Mouse (Mus musculus) T-helper 2 cell (primary cell): Measurements from ENCODE around the gene Pik3r3.
"Not testable (repeated sequence)": the region's sequence is repeated elsewhere in the genome, so short reads cannot be mapped to it uniquely, and the experiment has no call there.

Source experiments
- in situ Hi-C: fragments of 300-600 bp; cut with MboI, MseI; formaldehyde crosslinking; loops from one replicate; pipeline ENCODE4 v1.15.1; 2025; ENCODE audit warnings: high pct_unique_total_duplicates

Gene Pik3r3

GRCm38 (mm10) chr4:116221140-116221851, at the start of gene Pik3r3:
Gene Pik3r3, plus strand, starts transcription at chr4:116221618.
- in situ Hi-C loops: no loop called here

GRCm38 (mm10) chr4:116173072-116173471, 48.3 kb upstream of the Pik3r3 start, which contains the start of the genes 1700042G07Rik and Gm49337:
Gene 1700042G07Rik, plus strand, starts transcription at chr4:116173372.
Gene Gm49337, plus strand, starts transcription at chr4:116173384.
- in situ Hi-C loops: no loop called here

- in situ Hi-C loops: no loop called here
Measured at GRCm38 (mm10) chr4:116173752-116174151, 47.7 kb upstream of the Pik3r3 start.

- in situ Hi-C loops: no loop called here
Measured at GRCm38 (mm10) chr4:116174466-116175116, 46.8 kb upstream of the Pik3r3 start.

GRCm38 (mm10) chr4:116175136-116175535, 46.3 kb upstream of the Pik3r3 start:
- in situ Hi-C loops: no loop called here

GRCm38 (mm10) chr4:116175711-116176542, 45.5 kb upstream of the Pik3r3 start:
- in situ Hi-C loops: no loop called here

- in situ Hi-C loops: no loop called here
Measured at GRCm38 (mm10) chr4:116176543-116176988, 44.9 kb upstream of the Pik3r3 start.

GRCm38 (mm10) chr4:116177140-116177539, 44.3 kb upstream of the Pik3r3 start:
- in situ Hi-C loops: no loop called here

GRCm38 (mm10) chr4:116182079-116182478, 39.3 kb upstream of the Pik3r3 start:
- in situ Hi-C loops: no loop called here

GRCm38 (mm10) chr4:116182745-116183144, 38.7 kb upstream of the Pik3r3 start:
- in situ Hi-C loops: no loop called here

- in situ Hi-C loops: no loop called here
Measured at GRCm38 (mm10) chr4:116185083-116185482, 36.3 kb upstream of the Pik3r3 start.

- in situ Hi-C loops: no loop called here
Measured at GRCm38 (mm10) chr4:116192286-116192835, 29.1 kb upstream of the Pik3r3 start.

GRCm38 (mm10) chr4:116193583-116194383, 27.6 kb upstream of the Pik3r3 start:
- in situ Hi-C loops: no loop called here

- in situ Hi-C loops: no loop called here
Measured at GRCm38 (mm10) chr4:116198422-116198821, 23.0 kb upstream of the Pik3r3 start.

- in situ Hi-C loops: no loop called here
Measured at GRCm38 (mm10) chr4:116204422-116204821, 17.0 kb upstream of the Pik3r3 start.

- in situ Hi-C loops: no loop called here
Measured at GRCm38 (mm10) chr4:116206531-116206930, 14.9 kb upstream of the Pik3r3 start.

GRCm38 (mm10) chr4:116208891-116209290, 12.5 kb upstream of the Pik3r3 start:
- in situ Hi-C loops: no loop called here

GRCm38 (mm10) chr4:116215895-116216605, 5.4 kb upstream of the Pik3r3 start:
- in situ Hi-C loops: no loop called here

- in situ Hi-C loops: no loop called here
Measured at GRCm38 (mm10) chr4:116217046-116217445, 4.4 kb upstream of the Pik3r3 start.

- in situ Hi-C loops: not testable (repeated sequence)
Measured at GRCm38 (mm10) chr4:116217661-116218060, 3.8 kb upstream of the Pik3r3 start.
